Mouse (Mus musculus): ENCODE data around the gene Dapk3.

DNA sequence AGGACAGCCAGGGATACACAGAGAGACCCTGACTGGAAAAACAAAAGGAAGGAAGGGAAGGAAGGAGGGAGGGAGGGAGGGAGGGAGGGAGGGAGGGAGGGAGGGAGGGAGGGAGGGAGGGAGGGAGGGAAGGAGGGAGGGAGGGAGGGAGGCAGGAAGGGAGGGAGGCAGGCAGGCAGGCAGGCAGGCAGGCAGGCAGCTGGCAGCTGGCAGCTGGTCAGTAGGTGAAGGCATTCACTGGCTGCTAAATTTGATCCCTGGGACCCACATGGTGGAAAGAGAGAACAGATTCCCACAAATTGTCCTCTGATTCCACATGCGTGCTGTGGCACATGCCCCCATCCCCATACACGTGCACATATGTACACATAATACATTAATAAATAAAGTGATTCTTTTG, 55.8 kb downstream of the Dapk3 start:
- no peak for TF ChIP-seq POLR2A (IDR thresholded peaks at IDR 0.05; ENCODE audit: insufficient read depth, low read depth, low read length)
- no peak for TF ChIP-seq CTCF (IDR thresholded peaks at IDR 0.05)

Measured in heart, adult 2 months (tissue).